Mouse (Mus musculus) common myeloid progenitor, adult 5-6 weeks (primary cell): ENCODE measurements around the gene Wdr5. TPM values are rescaled to one million over a fixed set of nuclear protein-coding genes. Genes with fewer than 3 reads are reported as not detected.
"Not testable (repeated sequence)": the region's sequence is repeated elsewhere in the genome, so short reads cannot be mapped to it uniquely, and the experiment has no call there.

Source experiments
- ATAC-seq: replicated peaks from 2 replicates; pipeline ENCODE4 v1.8.0; 2016; ENCODE audit warnings: low read depth, mild to moderate bottlenecking, moderate TSS enrichment, inconsistent platforms; ENCODE audit not compliant: poor library complexity, severe bottlenecking
- total RNA-seq: library from RNA; stranded (forward); fragments of 200-1000, 187-1606 nt; gene quantifications from 2 replicates; pipeline ENCODE4 v1.2.3, GENCODE M21; 2017

The Wdr5 gene
- total RNA-seq, 1 experiment from 2014 or later = 83.4 TPM

GRCm38 (mm10) chr2:27496391-27497028 is 18.4 kb upstream of the Wdr5 start:
- ATAC-seq = no peak

GRCm38 (mm10) chr2:27504113-27504885 is 10.7 kb upstream of the Wdr5 start:
- peak; percentile 92 for ATAC-seq

DNA sequence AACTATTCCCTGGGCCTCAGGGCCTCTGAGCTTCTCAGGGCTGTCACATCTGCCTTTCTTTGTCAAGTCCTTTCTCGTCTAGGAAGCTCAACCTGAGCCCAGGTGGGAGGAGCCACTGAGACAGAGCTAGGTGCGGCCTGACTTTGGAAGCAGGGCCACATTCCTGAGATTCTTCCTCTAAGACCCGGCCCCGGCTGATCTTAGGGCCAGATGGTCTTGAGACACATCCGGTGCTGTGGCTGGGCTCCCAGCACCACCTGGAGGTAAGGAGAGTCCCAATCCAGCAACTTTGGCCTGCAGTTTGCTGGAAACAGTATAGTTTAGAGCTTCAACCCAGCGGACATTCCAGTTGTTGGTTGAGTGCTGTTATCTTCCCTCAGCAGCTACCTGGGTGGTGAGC is 9.4 kb upstream of the Wdr5 start:
- ATAC-seq = no peak

DNA sequence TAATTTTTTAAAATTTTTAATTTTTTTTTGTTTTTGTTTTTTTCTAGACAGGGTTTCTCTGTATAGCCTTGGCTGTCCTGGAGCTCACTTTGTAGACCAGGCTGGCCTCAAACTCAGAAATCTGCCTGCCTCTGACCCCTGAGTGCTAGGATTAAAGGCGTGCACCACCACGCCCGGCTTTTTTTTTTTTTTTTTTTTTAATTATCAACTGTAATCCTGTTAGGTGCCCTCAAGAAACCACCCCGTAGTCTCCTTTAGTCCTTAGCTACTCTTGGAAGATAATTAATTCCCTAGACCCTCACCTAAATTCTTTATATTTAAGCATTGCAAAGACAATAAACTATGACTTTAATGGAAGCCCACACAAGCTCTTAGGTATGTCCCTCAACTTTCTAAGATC is 8.3 kb upstream of the Wdr5 start:
- not testable (repeated sequence) for ATAC-seq

- no peak for ATAC-seq
Observed at GRCm38 (mm10) chr2:27507562-27507961, 7.4 kb upstream of the Wdr5 start, which contains the start of gene Brd3. Brd3 (minus strand) TSS chr2:27507662.

- ATAC-seq = no peak
Observed at GRCm38 (mm10) chr2:27510706-27511105, 4.3 kb upstream of the Wdr5 start.

GRCm38 (mm10) chr2:27512909-27513308 is 2.0 kb upstream of the Wdr5 start:
- 0 out of 2 replicates have a peak, but pooled peaks have one; percentile 12 for ATAC-seq

DNA sequence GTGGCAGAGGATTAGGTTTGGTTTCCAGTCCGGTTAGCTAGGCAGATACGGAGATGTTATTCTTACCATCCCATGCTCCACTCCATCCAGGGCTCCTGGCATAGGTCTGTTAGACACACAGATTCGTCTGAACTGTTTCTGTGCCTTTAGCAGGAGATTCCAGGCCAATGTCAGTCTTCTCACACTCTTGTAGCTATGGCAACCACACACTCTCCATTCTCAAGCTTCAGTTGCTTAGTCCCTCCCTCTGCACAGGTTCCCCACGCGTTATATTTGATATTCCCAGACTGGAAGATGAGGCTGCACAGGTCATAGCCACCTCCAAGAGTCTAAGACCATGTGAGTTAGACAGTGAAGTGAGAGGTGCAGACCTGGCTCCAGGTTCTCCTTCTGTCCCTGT is 1.1 kb upstream of the Wdr5 start:
- ATAC-seq = no peak

GRCm38 (mm10) chr2:27515341-27516166 is 597 bp downstream of the Wdr5 start:
- ATAC-seq = no peak

DNA sequence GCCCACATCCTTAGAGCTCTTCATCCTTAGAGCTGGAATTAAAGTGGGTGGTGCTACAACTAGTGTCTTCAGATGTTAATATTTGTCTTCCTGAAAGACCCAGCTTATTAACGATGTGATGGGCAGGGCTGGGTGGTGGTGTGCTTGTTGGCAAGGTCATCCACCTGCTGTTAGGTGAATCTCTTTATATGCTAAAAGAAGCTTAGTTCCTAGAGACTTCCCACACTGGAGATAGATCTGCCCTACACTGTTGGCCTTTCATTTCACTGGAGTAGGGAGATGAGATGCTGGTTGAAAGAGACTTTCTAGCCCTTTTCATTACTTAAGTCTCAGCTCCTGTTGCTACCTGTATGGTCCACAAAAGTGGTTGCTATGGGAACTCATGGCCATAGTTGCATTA is 1.3 kb downstream of the Wdr5 start:
- no peak for ATAC-seq

DNA sequence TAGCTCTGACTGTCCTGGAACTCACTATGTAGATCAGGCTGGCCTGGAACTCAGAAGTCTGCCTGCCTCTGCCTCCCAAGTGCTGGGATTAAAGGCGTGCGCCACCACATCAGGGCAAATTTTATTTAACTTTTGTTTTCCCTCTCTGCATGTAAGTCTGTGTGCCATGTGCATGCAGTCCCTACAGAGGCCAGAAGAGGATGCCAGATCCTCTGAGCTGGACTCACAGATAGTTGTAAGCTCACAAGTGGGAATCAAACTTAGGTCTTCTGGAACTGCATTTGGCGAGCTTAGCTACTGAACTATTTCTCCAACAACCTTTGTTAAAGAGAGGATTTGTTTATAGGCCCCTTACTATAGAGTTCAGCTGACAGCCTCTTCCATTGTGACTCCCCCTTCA is 3.3 kb downstream of the Wdr5 start:
- no peak for ATAC-seq

GRCm38 (mm10) chr2:27538455-27539330 is 23.7 kb downstream of the Wdr5 start:
- ATAC-seq = not testable (repeated sequence)

DNA sequence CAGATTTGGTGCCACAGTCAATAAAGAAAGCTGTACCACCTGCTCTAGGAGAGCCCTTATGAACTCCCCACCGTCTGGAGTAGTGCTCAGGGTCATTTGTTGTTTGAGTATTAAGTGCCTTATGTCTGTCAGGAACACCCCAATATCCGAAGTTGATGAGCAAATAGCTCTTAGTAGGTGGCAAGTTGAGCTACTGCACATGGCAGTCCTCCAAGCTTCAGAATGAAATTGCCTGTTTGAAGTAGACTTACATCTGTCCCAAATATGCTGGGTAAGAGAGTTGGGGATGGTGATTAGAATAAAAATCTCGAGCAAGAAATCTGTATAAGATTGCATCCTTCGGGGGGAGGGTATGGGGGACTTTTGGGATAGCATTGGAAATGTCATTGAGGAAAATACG is 24.4 kb downstream of the Wdr5 start:
- ATAC-seq = no peak

- ATAC-seq = peak; percentile 95
Observed at GRCm38 (mm10) chr2:27539772-27540514, 25.0 kb downstream of the Wdr5 start.

DNA sequence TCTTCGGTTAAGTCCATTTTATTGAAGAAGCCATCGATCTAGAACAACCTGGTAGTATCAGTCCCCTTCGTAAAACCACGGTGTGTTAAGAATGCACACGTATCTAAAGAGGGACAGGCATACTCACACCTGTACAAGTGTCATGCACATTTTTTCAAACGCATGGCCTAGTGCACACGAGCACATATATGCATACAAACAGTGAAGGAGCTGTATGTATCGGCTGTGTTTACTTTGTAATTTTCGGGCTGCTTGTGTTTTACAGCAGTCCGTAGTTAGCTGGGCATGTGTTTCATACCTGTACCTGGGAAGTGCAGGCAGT is 25.5 kb downstream of the Wdr5 start:
- ATAC-seq = no peak

- ATAC-seq = no peak
Observed at GRCm38 (mm10) chr2:27541225-27541624, 26.3 kb downstream of the Wdr5 start.

- ATAC-seq = no peak
Observed at GRCm38 (mm10) chr2:27544613-27545012, 29.7 kb downstream of the Wdr5 start.

- ATAC-seq = not testable (repeated sequence)
Observed at GRCm38 (mm10) chr2:27545517-27545916, 30.6 kb downstream of the Wdr5 start.

- ATAC-seq = not testable (repeated sequence)
Observed at GRCm38 (mm10) chr2:27546041-27546440, 31.1 kb downstream of the Wdr5 start.
